Comparison of ENCODE assay signal across 19 mouse cellular contexts in genomic region chr13:34497667-34498066, GRCm38 (mm10).
"Had no signal": no experiment of that assay in that cellular context is flagged by ENCODE, and none has a peak within 500 bp of the region (broad histone marks: within the 10 kb centered on the region; RNA-seq: fewer than 3 reads in every experiment).

No protein-coding gene starts in this region.

- H3K9ac ChIP-seq: liver, embryonic 13.5 days; lung, embryonic 14.5 days; midbrain, embryonic 12.5 days; midbrain, embryonic 15.5 days; neural tube, embryonic 12.5 days; neural tube, embryonic 15.5 days had no signal

- H3K9me3 ChIP-seq: liver, embryonic 13.5 days; midbrain, embryonic 12.5 days; midbrain, embryonic 15.5 days; neural tube, embryonic 12.5 days; neural tube, embryonic 15.5 days had no signal

- H3K4me2 ChIP-seq: liver, embryonic 13.5 days; lung, embryonic 14.5 days; midbrain, embryonic 12.5 days; midbrain, embryonic 15.5 days; neural tube, embryonic 12.5 days; neural tube, embryonic 15.5 days had no signal

- H3K27ac ChIP-seq: left cerebral cortex, adult 2 months; liver, embryonic 13.5 days; macrophage; midbrain, embryonic 12.5 days; midbrain, embryonic 15.5 days; neural tube, embryonic 12.5 days; neural tube, embryonic 15.5 days; stomach, postnatal 0 days had no signal

- H3K4me1 ChIP-seq: liver, embryonic 13.5 days; midbrain, embryonic 12.5 days; midbrain, embryonic 15.5 days; neural tube, embryonic 12.5 days; neural tube, embryonic 15.5 days had no signal

- DNase-seq: kidney, adult 18-20 months; kidney, adult 9 months; kidney, postnatal 14 days; kidney, postnatal 4 days; liver, embryonic 13.5 days; lung, embryonic 14.5 days; right cerebral cortex, adult 18-20 months; right cerebral cortex, postnatal 14 days; right cerebral cortex, postnatal 4 days; thymus, postnatal 25 days had no signal

- H3K4me3 ChIP-seq: left cerebral cortex, adult 2 months; liver, embryonic 13.5 days; midbrain, embryonic 12.5 days; midbrain, embryonic 15.5 days; neural tube, embryonic 12.5 days; neural tube, embryonic 15.5 days had no signal

- H3K27me3 ChIP-seq: liver, embryonic 13.5 days; midbrain, embryonic 12.5 days; midbrain, embryonic 15.5 days; neural tube, embryonic 12.5 days; neural tube, embryonic 15.5 days had no signal

- ATAC-seq: intestine, embryonic 16.5 days; lung, postnatal 0 days; midbrain, embryonic 15.5 days had no signal

- H3K36me3 ChIP-seq: liver, embryonic 13.5 days; midbrain, embryonic 12.5 days; midbrain, embryonic 15.5 days; neural tube, embryonic 12.5 days; neural tube, embryonic 15.5 days had no signal
